Mouse (Mus musculus): Measurements from ENCODE around the gene Mad1l1.

- TF ChIP-seq EP300 (IDR thresholded peaks at IDR 0.05; ENCODE audit: low read depth in 1 of 2, low read length in 2 of 2) (no peak), GATA1 (IDR thresholded peaks at IDR 0.05; ENCODE audit: low read depth, low read length) (no peak), CTCF (IDR thresholded peaks at IDR 0.05 in 2 of 3, conservative IDR thresholded peaks at IDR 0.05 in 1 of 3; ENCODE audit: control insufficient read depth in 1 of 3, insufficient read depth in 1 of 3, low read depth in 2 of 3, low read length in 3 of 3, poor library complexity in 1 of 3, severe bottlenecking in 1 of 3) (no peak), HCFC1 (IDR thresholded peaks at IDR 0.05; ENCODE audit: low read depth, low read length) (no peak), ZC3H11A (IDR thresholded peaks at IDR 0.05; ENCODE audit: low read depth, low read length) (no peak), MXI1 (IDR thresholded peaks at IDR 0.05; ENCODE audit: low read depth, low read length) (no peak), NRF1 (IDR thresholded peaks at IDR 0.05; ENCODE audit: insufficient read depth, low read depth, low read length, poor library complexity, severe bottlenecking) (no peak), POLR2A (IDR thresholded peaks at IDR 0.05; ENCODE audit: control insufficient read depth in 1 of 2, insufficient read depth in 1 of 2, low read depth in 1 of 2, low read length in 2 of 2, poor library complexity in 1 of 2) (no peak), SMC3 (IDR thresholded peaks at IDR 0.05; ENCODE audit: low read depth, low read length) (no peak), POLR2AphosphoS2 (IDR thresholded peaks at IDR 0.05; ENCODE audit: low read length) (no peak)
Observed at GRCm38 (mm10) chr5:140035641-140036040, 285.7 kb downstream of the Mad1l1 start.

Measured in MEL (cell line).